Mouse (Mus musculus) heart, embryonic 12.5 days (tissue): ENCODE data around the gene Tnfsf8. TPM values are rescaled to one million over a fixed set of nuclear protein-coding genes. Genes with fewer than 3 reads are reported as not detected.

ENCODE experiments used
- ATAC-seq: fragments of 200-750 bp; cut with Nextera tagmentation; 2 replicates; pipeline ENCODE4 v1.8.0; 2017; ENCODE audit warnings: moderate TSS enrichment, moderate library complexity; ENCODE audit not compliant: insufficient number of reproducible peaks, low FRiP score
- H3K27ac ChIP-seq: fragments of 300-500 bp; sonication (generic); 2 replicates; pipeline ENCODE4 v1.5.1; 2016; ENCODE audit warnings: mild to moderate bottlenecking, moderate library complexity; ENCODE audit not compliant: poor library complexity, severe bottlenecking
- H3K27me3 ChIP-seq: fragments of 300-500 bp; sonication (generic); replicated peaks from 2 replicates; pipeline ENCODE4 v1.6.1; 2016; ENCODE audit warnings: mild to moderate bottlenecking, moderate library complexity
- H3K36me3 ChIP-seq: fragments of 300-500 bp; sonication (generic); 2 replicates; pipeline ENCODE4 v1.6.1; 2016; ENCODE audit warnings: mild to moderate bottlenecking, moderate library complexity
- H3K4me1 ChIP-seq: fragments of 300-500 bp; sonication (generic); replicated peaks from 2 replicates; pipeline ENCODE4 v1.6.1; 2016; ENCODE audit warnings: mild to moderate bottlenecking
- H3K4me2 ChIP-seq: fragments of 300-500 bp; sonication (generic); 2 replicates; pipeline ENCODE4 v1.6.1; 2016; ENCODE audit warnings: mild to moderate bottlenecking, moderate library complexity
- H3K4me3 ChIP-seq: fragments of 300-500 bp; sonication (generic); 2 replicates; pipeline ENCODE4 v1.5.1; 2016; ENCODE audit warnings: mild to moderate bottlenecking
- H3K9ac ChIP-seq: fragments of 300-500 bp; sonication (generic); 2 replicates; pipeline ENCODE4 v1.6.1; 2016; ENCODE audit warnings: mild to moderate bottlenecking, moderate library complexity
- H3K9me3 ChIP-seq: fragments of 300-500 bp; sonication (generic); replicated peaks from 2 replicates; pipeline ENCODE4 v1.6.1; 2016; ENCODE audit warnings: mild to moderate bottlenecking, moderate library complexity
- WGBS: fragments of 180-500 bp; shearing (Covaris S2); methylation state at CpG from one replicate; pipeline ENCODE4 v1.1.7; 2016; 5-methylcytosine and 5-hydroxymethylcytosine counted together
- polyA plus RNA-seq: library from polyadenylated mRNA; unstranded; fragments of >200 nt; fragmentation: Nextera tagmentation; extraction: Ambion mirVana; gene quantifications from 2 replicates; pipeline ENCODE4 v1.2.1, GENCODE M21; 2016

The Tnfsf8 gene
- polyA plus RNA-seq, 1 experiment from 2014 or later: not detected

DNA sequence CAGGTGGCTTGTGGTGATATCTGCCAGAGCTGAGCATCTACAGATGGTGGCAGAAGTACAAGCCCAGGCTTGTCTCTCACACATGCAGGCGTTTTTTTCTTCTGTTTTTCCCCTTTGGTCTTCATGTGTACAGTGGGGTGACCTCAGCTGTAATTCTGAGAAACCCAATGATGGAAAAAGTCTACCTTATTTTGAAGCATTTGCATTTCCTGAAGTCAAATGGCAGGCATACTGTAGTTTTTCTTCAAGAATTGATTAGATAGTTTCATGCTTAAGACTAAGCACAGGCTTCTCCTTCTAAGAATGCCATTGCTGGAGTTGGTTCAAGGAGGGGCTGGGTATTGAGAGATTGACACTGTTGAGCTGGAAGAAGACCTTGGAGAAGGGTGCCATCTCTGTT is 18.9 kb downstream of the Tnfsf8 start:
- peaks cover 28% of the 10 kb centered on the region for H3K27me3 ChIP-seq
- H3K4me2 ChIP-seq: no peak overlapping the region
- no peak overlapping the region for H3K9ac ChIP-seq
- ATAC-seq: no peak
- no peaks in the 10 kb centered on the region for H3K36me3 ChIP-seq
- WGBS: 39% methylated on average over 1 of the region's 1 CpGs
- no peaks in the 10 kb centered on the region for H3K4me1 ChIP-seq
- H3K9me3 ChIP-seq: no peaks in the 10 kb centered on the region
- no peak overlapping the region for H3K27ac ChIP-seq
- no peak overlapping the region for H3K4me3 ChIP-seq

DNA sequence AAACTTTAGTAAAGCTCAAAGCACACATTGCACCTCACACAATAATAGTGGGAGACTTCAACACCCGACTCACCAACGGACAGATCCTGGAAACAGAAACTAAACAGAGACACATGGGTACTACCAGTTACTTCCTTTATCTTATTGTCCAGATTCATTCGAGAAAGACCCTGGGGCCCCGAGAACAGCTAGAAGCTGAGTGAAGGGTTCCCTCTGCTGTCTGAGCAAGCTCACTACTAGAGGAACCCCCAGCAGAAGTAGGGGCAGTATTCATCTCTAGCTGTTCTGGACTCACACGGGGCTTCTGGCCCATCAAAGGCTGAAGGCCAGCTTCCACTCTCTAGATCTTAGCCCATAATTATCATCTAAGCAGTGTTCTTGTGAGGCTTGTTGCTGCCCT is 20.7 kb downstream of the Tnfsf8 start:
- Histone ChIP-seq H3K27ac (no peak overlapping the region), H3K9ac (no peak overlapping the region), H3K4me3 (no peak overlapping the region), H3K36me3 (no peaks in the 10 kb centered on the region), H3K4me2 (no peak overlapping the region), H3K27me3 (peaks cover 12% of the 10 kb centered on the region), H3K4me1 (no peaks in the 10 kb centered on the region), H3K9me3 (no peaks in the 10 kb centered on the region)
- ATAC-seq: no peak
- 29% methylated on average over 5 of the region's 5 CpGs for WGBS

DNA sequence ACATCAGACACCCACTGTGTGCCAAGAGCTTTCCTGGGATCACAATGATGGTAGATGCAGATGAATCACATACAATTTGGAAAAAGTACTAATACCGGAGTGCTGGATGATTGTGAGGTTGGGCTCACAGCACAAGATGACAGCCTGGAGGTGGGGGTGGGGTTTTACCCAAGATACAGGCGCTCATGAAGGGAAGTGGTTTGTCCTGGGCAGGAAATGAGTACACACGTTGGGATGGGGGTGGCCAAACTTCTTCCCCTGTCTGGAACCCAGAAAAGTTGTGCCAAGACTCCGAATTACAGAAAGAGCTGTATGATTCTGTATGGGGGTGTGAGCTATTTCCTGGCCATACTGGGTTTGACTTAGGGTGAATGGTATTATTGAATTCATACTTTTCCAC is 38.0 kb downstream of the Tnfsf8 start:
- Histone ChIP-seq H3K27ac (no peak overlapping the region), H3K27me3 (no peaks in the 10 kb centered on the region), H3K9ac (no peak overlapping the region), H3K36me3 (no peaks in the 10 kb centered on the region), H3K4me2 (no peak overlapping the region), H3K4me3 (no peak overlapping the region), H3K9me3 (no peaks in the 10 kb centered on the region; the same call in 1 of the 2 replicates), H3K4me1 (no peaks in the 10 kb centered on the region)
- ATAC-seq: no peak
- WGBS: 58% methylated on average over 4 of the region's 4 CpGs

DNA sequence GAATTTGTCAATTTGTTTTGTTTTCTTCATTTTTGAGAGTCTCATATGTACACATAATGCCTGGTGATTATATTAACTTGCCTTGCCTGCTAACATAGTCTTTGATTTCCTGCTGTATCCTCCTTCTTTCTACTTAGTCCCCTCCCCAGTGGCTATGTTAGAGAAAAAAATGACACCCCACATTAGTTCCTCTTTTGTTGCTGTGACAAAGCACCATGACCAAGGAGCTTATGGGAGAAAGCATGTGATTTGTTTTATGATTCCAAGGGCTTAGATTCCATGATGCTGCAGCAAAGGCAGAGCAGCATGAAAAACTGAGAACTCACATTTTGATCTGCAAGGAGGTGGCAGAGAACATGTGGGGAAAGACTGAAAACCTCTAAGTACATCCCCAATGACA is 43.6 kb downstream of the Tnfsf8 start:
- no peak overlapping the region for H3K4me2 ChIP-seq
- H3K27me3 ChIP-seq: no peaks in the 10 kb centered on the region
- H3K9me3 ChIP-seq: no peaks in the 10 kb centered on the region; the same call in none of the 2 replicates
- H3K4me1 ChIP-seq: no peaks in the 10 kb centered on the region
- H3K27ac ChIP-seq: no peak overlapping the region
- no peak overlapping the region for H3K9ac ChIP-seq
- ATAC-seq: no peak
- H3K4me3 ChIP-seq: no peak overlapping the region
- no peaks in the 10 kb centered on the region for H3K36me3 ChIP-seq

DNA sequence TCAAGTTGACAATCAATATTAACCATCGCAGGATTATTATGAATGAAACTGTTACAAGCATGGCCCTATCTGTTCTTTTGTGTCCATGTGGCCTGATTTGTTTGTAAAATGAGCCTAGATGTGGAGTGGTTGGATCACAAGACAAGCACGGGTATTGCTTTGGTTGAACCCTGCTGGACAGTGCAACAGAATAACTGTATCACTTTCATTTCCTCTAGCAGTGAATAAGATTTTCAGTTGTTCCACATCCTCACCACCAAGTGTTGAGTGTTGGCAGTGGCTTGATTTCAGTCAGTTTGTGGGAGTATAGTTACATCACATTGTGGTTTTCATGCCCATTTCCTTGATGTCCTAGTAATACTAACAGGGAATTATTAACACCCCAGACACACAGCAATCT is 45.5 kb downstream of the Tnfsf8 start:
- WGBS: 83% methylated on average over 2 of the region's 2 CpGs
- no peak overlapping the region for H3K9ac ChIP-seq
- H3K9me3 ChIP-seq: no peaks in the 10 kb centered on the region; the same call in none of the 2 replicates
- H3K4me2 ChIP-seq: no peak overlapping the region
- H3K27ac ChIP-seq: no peak overlapping the region
- H3K36me3 ChIP-seq: no peaks in the 10 kb centered on the region
- no peak overlapping the region for H3K4me3 ChIP-seq
- no peak for ATAC-seq
- H3K27me3 ChIP-seq: no peaks in the 10 kb centered on the region
- no peaks in the 10 kb centered on the region for H3K4me1 ChIP-seq

DNA sequence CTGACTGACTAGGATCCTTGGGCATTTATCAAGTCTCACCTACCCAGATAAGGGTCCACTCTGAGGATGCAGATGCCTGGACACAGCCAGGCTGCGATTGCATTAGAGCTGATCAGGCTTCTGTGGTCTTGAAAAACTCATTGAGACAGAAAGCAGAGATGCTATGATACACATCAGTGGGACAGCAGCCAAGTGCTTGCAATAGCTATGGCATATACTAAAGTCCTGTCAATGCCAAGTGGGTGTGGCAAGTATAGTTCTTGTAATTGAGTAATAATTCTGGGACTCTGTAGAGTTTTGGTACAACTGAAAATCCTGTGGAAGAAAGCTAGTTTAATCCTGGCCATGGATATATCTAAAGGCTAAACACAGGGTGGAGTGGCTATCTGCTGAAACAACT is 63.1 kb downstream of the Tnfsf8 start:
- Histone ChIP-seq H3K4me1 (no peaks in the 10 kb centered on the region), H3K4me3 (no peak overlapping the region), H3K27ac (no peak overlapping the region), H3K27me3 (no peaks in the 10 kb centered on the region), H3K9me3 (no peaks in the 10 kb centered on the region), H3K4me2 (no peak overlapping the region), H3K9ac (no peak overlapping the region), H3K36me3 (no peaks in the 10 kb centered on the region)
- WGBS: 39% methylated on average over 1 of the region's 1 CpGs
- no peak for ATAC-seq

DNA sequence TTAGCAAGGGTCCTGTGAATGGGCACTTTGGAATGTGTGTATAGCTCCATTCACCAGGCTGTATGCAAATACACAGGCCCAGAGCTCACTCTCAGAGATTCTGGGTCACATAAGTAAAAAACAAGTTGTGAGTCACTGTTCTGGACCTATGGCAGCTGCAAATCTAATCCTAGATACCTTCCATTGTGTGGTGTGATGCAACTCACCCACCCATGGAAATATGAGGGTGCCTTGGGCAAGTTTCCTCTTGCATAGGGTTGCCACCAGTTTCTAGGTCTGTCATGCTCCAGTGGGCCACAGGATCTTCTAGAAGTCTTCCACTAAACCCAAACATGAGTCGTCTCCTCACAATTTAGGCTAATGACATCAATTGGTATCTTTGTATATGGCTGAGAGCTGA is 64.6 kb downstream of the Tnfsf8 start:
- Histone ChIP-seq H3K4me1 (no peaks in the 10 kb centered on the region), H3K27ac (no peak overlapping the region), H3K36me3 (no peaks in the 10 kb centered on the region), H3K4me2 (no peak overlapping the region), H3K9ac (no peak overlapping the region), H3K4me3 (no peak overlapping the region), H3K27me3 (no peaks in the 10 kb centered on the region), H3K9me3 (no peaks in the 10 kb centered on the region)
- WGBS: 84% methylated on average over 1 of the region's 1 CpGs
- no peak for ATAC-seq

DNA sequence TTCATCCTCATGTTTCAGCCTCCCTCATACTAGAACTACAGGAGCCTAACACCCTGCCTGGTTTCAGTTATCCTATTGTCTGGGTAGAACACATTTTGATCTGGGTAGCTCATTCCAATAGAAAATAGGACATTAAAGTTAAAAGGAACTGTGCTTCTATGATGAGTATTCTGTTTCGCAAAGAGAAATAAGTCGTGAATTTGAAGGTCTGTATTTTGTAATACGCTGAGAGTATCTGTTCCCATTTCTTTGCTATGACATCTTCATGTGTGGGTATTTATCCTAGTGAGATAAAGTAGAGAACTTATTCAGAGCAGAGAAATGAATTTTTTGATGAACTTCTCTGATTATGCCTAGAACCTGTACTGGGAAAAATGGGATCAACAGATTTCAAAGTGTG is 68.8 kb downstream of the Tnfsf8 start:
- Histone ChIP-seq H3K4me1 (no peaks in the 10 kb centered on the region), H3K9ac (no peak overlapping the region), H3K4me3 (no peak overlapping the region), H3K4me2 (no peak overlapping the region), H3K27me3 (no peaks in the 10 kb centered on the region), H3K36me3 (no peaks in the 10 kb centered on the region), H3K27ac (no peak overlapping the region), H3K9me3 (no peaks in the 10 kb centered on the region)
- ATAC-seq: no peak
- WGBS: 93% methylated on average over 3 of the region's 3 CpGs

DNA sequence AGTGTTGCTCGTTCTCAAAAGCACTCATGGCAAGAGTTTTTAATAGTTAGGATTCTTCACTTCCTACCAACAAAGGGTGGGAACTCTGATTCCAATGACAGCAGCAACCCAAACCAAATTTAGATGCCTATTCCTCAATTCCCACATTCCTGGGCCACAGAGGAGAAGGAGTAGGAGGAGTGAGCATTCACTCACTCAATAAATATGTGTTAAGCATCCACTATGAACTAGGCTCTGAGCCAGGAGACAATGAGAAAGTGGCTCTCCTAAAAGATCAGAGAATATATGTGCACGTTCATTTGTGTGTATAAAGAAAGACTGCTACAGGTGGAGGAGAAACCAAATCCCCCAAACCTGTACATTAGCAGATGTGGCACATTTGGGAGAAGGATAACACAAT is 75.7 kb downstream of the Tnfsf8 start:
- H3K9ac ChIP-seq: no peak overlapping the region
- H3K4me3 ChIP-seq: no peak overlapping the region
- no peaks in the 10 kb centered on the region for H3K4me1 ChIP-seq
- H3K9me3 ChIP-seq: no peaks in the 10 kb centered on the region
- H3K27me3 ChIP-seq: no peaks in the 10 kb centered on the region
- ATAC-seq: no peak
- no peak overlapping the region for H3K27ac ChIP-seq
- no peaks in the 10 kb centered on the region for H3K36me3 ChIP-seq
- H3K4me2 ChIP-seq: no peak overlapping the region
- 51% methylated on average over 2 of the region's 2 CpGs for WGBS

DNA sequence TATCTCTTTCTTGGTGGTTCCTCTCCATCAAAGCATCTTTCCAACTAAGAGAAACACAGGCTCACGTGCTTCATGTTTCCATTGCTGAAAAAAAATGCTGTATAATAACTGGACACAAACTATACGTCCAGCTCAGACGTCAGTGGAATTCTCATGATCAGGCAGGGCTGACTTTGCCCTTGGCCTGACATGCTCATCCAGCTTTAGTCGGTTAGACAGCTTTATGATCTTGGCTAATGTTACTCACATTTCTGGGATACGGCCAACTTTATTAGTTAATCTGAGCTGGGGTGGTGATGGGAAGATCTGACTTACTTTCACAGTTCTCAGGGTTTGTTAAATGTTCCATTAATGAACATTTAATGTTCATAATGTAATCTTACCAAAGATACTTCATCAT is 77.3 kb downstream of the Tnfsf8 start:
- H3K9me3 ChIP-seq: no peaks in the 10 kb centered on the region
- 73% methylated on average over 5 of the region's 5 CpGs for WGBS
- H3K27ac ChIP-seq: no peak overlapping the region
- ATAC-seq: no peak
- H3K9ac ChIP-seq: no peak overlapping the region
- no peak overlapping the region for H3K4me2 ChIP-seq
- H3K4me3 ChIP-seq: no peak overlapping the region
- H3K36me3 ChIP-seq: no peaks in the 10 kb centered on the region
- no peaks in the 10 kb centered on the region for H3K27me3 ChIP-seq
- H3K4me1 ChIP-seq: no peaks in the 10 kb centered on the region

DNA sequence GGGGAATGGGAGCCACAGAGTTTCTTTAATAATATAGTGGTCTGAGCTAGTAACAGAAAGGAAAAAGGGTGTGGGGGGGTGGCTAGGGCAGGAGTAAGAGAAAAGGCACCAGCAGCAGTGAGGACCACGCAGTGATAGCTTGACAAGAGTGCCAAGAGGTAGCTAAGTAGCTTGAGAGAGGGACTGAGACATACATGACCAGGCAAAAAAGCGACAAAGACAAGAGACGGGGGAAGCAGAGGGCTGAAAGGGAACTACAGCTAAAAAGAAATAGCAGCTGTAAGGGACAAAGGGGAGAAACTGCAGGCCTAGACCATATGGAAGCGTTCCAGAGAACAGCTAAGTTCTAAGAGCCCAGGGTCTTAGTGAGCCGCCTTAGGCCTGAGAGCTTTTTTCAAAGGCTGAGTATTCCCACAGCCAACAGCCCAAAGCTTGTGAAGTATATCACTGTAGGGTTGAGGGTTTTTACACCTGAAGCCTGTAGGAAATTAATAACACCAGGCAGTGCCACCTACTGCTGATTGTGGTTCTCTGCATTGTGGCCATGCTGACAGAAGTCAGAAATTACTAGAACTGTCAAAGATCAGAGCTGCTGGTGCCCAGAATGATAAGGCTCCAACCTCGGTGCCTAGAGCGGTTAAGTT is 78.1 kb downstream of the Tnfsf8 start:
- H3K27ac ChIP-seq: no peak overlapping the region
- no peak for ATAC-seq
- no peak overlapping the region for H3K4me2 ChIP-seq
- 67% methylated on average over 7 of the region's 7 CpGs for WGBS
- H3K4me1 ChIP-seq: no peaks in the 10 kb centered on the region
- H3K27me3 ChIP-seq: no peaks in the 10 kb centered on the region
- no peaks in the 10 kb centered on the region for H3K9me3 ChIP-seq
- no peaks in the 10 kb centered on the region for H3K36me3 ChIP-seq
- no peak overlapping the region for H3K4me3 ChIP-seq
- no peak overlapping the region for H3K9ac ChIP-seq
